Mouse (Mus musculus) liver, embryonic 14.5 days (tissue): ENCODE results near the gene Clec4f. TPM values are rescaled to one million over a fixed set of nuclear protein-coding genes. Genes with fewer than 3 reads are reported as not detected.

Experiments used
- ATAC-seq: fragments of 200-750 bp; cut with Nextera tagmentation; 2 replicates; pipeline ENCODE4 v1.8.0; 2017; ENCODE audit warnings: moderate number of reproducible peaks, mild to moderate bottlenecking, moderate library complexity; ENCODE audit not compliant: insufficient read depth
- DNase-seq, 3 experiments: peaks; one replicate each; pipeline ENCODE4 v3.0.0-alpha.2; 2012 to 2013; ENCODE audit warnings: low read depth in 3 of 3, low spot score in 3 of 3
- H3K27ac ChIP-seq: fragments of 300-500 bp; sonication (generic); 2 replicates; pipeline ENCODE4 v1.5.1; 2014; ENCODE audit warnings: moderate library complexity, mild to moderate bottlenecking, control low read depth, inconsistent platforms
- H3K27me3 ChIP-seq: fragments of 300-500 bp; sonication (generic); 2 replicates; pipeline ENCODE4 v1.6.1; 2014; ENCODE audit warnings: mild to moderate bottlenecking, low read length, moderate library complexity; ENCODE audit not compliant: control insufficient read depth, insufficient read depth
- H3K36me3 ChIP-seq: fragments of 300-500 bp; sonication (generic); replicated peaks from 2 replicates; pipeline ENCODE4 v1.6.1; 2014; ENCODE audit warnings: low read depth; ENCODE audit not compliant: control insufficient read depth, insufficient read depth
- H3K4me1 ChIP-seq, 2 experiments: fragments of 200-500 bp in 1 of 2; fragments of 300-500 bp in 1 of 2; sonication (generic) in 1 of 2; replicated peaks; 2 replicates each; pipeline ENCODE4 v1.6.1; 2012 to 2014; ENCODE audit warnings: antibody characterized with exemption in 1 of 2, inconsistent platforms in 1 of 2, low read length in 1 of 2; ENCODE audit not compliant: control insufficient read depth in 2 of 2, insufficient read depth in 2 of 2
- H3K4me2 ChIP-seq: fragments of 300-500 bp; sonication (generic); 2 replicates; pipeline ENCODE4 v1.6.1; 2014; ENCODE audit warnings: low read depth, mild to moderate bottlenecking, control low read depth, moderate library complexity
- H3K4me3 ChIP-seq, 2 experiments: fragments of 200-500 bp in 1 of 2; fragments of 300-500 bp in 1 of 2; sonication (generic) in 1 of 2; 2 replicates each; pipeline ENCODE4 v1.5.1; 2012 to 2014; ENCODE audit warnings: low read depth in 2 of 2, low read length in 2 of 2, mild to moderate bottlenecking in 2 of 2, control low read depth in 1 of 2, inconsistent platforms in 1 of 2, moderate library complexity in 1 of 2; ENCODE audit not compliant: insufficient read depth in 1 of 2
- H3K9ac ChIP-seq: fragments of 300-500 bp; sonication (generic); replicated peaks from 2 replicates; pipeline ENCODE4 v1.6.1; 2014; ENCODE audit warnings: mild to moderate bottlenecking, control low read depth, moderate library complexity
- H3K9me3 ChIP-seq: fragments of 300-500 bp; sonication (generic); 2 replicates; pipeline ENCODE4 v1.6.1; 2016; ENCODE audit warnings: low read length, mixed read lengths; ENCODE audit not compliant: control insufficient read depth
- CTCF ChIP-seq: IDR thresholded peaks from 2 replicates; pipeline ENCODE4 v1.5.1; 2016; ENCODE audit warnings: antibody characterized with exemption, low read depth, control low read depth
- EP300 ChIP-seq: IDR thresholded peaks from 2 replicates; pipeline ENCODE4 v1.6.1; 2016; ENCODE audit warnings: antibody characterized with exemption, low read depth
- WGBS: fragments of 180-500 bp; shearing (Covaris S2); extraction: QIAGEN DNeasy Blood & Tissue Kit; methylation state at CpG from one replicate; pipeline ENCODE4 v1.1.7; 2014; ENCODE audit not compliant: insufficient replicate concordance; 5-methylcytosine and 5-hydroxymethylcytosine counted together
- polyA plus RNA-seq, 2 experiments: library from polyadenylated mRNA; depleted of rRNA in 1 of 2; stranded (reverse) in 1 of 2; unstranded in 1 of 2; fragments of >200 nt; fragmentation: Nextera tagmentation in 1 of 2; extraction: Ambion mirVana in 1 of 2; gene quantifications; 2 replicates each; pipeline versions ENCODE4 v1.2.1 to v1.2.3; 2012 to 2014

Gene Clec4f
- polyA plus RNA-seq (2012; rRNA removed), result 3.3 and 3.9 TPM in 2 replicates
- polyA plus RNA-seq (2014; fragmentation: Nextera tagmentation; extraction: Ambion mirVana), result 4.1 and 5.3 TPM in 2 replicates

DNA sequence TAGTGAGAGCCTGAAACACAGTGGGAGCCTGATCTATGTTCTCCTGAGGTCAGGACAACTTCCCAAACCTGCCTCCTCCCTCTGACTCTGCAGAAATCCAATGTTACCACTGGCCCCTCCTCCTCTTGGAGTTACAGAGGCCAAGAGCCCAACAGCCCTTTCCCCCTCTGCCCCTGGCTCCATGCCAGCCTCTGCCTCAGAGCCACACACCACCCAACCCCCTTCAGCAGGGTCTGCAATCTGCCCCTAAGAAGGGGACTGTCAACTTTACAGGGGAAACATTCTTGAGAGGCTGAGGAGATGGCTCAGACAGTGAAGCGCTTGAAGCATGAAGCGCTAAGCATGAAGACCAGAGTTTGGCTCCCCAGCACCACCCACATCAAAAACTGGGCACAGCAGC is at the start of gene Clec4f:
Clec4f (minus strand) TSS at position 101 of the 400 bp plus-strand sequence.
- no peak within 1 kb of the TSS for H3K4me2 ChIP-seq
- H3K4me1 ChIP-seq, result no peaks in the 10 kb centered on the region
- ATAC-seq (no peak), DNase-seq (no peak)
- TF ChIP-seq CTCF (no peak), EP300 (no peak)
- H3K27me3 ChIP-seq, result no peaks in the 10 kb centered on the region
- no peak within 1 kb of the TSS for H3K9ac ChIP-seq
- H3K9me3 ChIP-seq, result no peaks in the 10 kb centered on the region
- 82% methylated on average over 2 of the region's 2 CpGs for WGBS
- H3K36me3 ChIP-seq, result no peaks in the 10 kb centered on the region
- H3K27ac ChIP-seq, result no peak within 1 kb of the TSS
- no peak within 1 kb of the TSS for H3K4me3 ChIP-seq

DNA sequence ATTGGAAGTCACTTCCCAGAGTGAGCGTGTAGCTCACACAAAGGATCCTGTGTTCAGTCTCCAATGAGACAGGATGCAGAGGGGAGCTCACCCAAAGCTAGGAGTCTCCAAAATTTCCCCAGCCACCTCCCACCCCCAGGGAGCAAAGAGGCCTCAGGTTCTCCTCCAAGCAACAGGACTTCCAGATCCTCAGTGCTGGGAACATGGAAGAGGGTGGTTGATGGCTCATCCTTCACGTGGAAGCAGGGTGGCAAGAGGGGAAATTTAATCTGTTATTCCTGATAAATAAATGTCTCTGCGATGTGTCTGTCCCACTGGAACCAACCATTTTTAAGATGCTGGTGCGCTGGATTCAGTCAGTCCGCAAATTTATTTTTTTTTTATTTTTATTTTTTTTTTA is 48.7 kb upstream of the Clec4f start:
- DNase-seq, result no peak
- Histone ChIP-seq H3K36me3 (no peaks in the 10 kb centered on the region), H3K9me3 (no peaks in the 10 kb centered on the region), H3K4me3 (no peak overlapping the region), H3K4me1 (no peaks in the 10 kb centered on the region), H3K27me3 (peaks cover 93% of the 10 kb centered on the region), H3K27ac (no peak overlapping the region), H3K4me2 (no peak overlapping the region), H3K9ac (no peak overlapping the region)
- no peak for ATAC-seq
- TF ChIP-seq CTCF (no peak), EP300 (no peak)
- WGBS, result 21% methylated on average over 5 of the region's 5 CpGs

DNA sequence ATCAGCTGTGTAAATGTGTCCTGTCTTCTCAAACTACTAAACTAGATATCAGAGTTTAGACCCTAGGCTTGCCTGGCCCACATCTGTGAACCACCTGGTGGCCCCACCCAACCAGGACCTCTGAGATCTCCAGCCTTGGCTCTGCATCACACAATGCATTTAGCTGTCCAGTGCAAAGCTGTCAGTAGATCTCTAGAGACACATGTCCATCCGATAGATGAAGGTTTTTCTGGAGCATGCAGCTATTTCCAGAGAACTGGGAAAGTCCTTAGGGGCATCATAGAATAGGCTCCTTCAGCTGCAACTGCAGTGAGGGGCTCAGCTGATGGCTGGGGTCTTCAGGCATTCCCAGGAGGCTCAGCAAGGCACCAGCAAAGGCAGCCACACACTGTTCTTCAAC is 48.3 kb upstream of the Clec4f start:
- Histone ChIP-seq H3K4me2 (no peak overlapping the region), H3K27ac (no peak overlapping the region), H3K36me3 (no peaks in the 10 kb centered on the region), H3K4me3 (no peak overlapping the region), H3K9me3 (no peaks in the 10 kb centered on the region), H3K9ac (no peak overlapping the region), H3K27me3 (peaks cover 93% of the 10 kb centered on the region), H3K4me1 (no peaks in the 10 kb centered on the region)
- TF ChIP-seq EP300 (no peak), CTCF (no peak)
- 7% methylated on average over 1 of the region's 1 CpGs for WGBS
- no peak for ATAC-seq
- no peak for DNase-seq

DNA sequence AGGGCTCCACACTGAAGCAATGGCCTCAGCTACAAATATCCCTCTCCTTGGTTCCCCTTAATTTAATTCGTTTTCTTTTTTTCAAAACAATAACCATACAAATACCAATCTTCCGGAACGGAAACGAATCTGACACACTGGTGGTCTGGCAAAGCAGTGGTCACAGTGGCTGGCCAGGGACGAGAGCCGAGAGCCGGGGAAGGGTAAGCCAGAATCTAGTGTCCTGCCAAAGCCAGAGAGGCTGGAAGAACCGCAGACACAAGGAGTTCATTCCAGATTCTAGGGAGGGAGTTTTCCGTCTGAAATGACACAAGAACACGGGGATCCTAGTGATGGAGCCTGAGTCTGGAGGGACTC is 47.7 kb upstream of the Clec4f start:
- TF ChIP-seq EP300, result no peak
- TF ChIP-seq CTCF, result no peak
- DNase-seq (no peak), ATAC-seq (no peak)
- Histone ChIP-seq H3K36me3 (no peaks in the 10 kb centered on the region), H3K9ac (no peak overlapping the region), H3K4me3 (no peak overlapping the region), H3K4me2 (no peak overlapping the region), H3K4me1 (no peaks in the 10 kb centered on the region), H3K27me3 (peaks cover 93% of the 10 kb centered on the region), H3K27ac (no peak overlapping the region), H3K9me3 (no peaks in the 10 kb centered on the region)
- WGBS, result under 1% methylated on average over 10 of the region's 10 CpGs

DNA sequence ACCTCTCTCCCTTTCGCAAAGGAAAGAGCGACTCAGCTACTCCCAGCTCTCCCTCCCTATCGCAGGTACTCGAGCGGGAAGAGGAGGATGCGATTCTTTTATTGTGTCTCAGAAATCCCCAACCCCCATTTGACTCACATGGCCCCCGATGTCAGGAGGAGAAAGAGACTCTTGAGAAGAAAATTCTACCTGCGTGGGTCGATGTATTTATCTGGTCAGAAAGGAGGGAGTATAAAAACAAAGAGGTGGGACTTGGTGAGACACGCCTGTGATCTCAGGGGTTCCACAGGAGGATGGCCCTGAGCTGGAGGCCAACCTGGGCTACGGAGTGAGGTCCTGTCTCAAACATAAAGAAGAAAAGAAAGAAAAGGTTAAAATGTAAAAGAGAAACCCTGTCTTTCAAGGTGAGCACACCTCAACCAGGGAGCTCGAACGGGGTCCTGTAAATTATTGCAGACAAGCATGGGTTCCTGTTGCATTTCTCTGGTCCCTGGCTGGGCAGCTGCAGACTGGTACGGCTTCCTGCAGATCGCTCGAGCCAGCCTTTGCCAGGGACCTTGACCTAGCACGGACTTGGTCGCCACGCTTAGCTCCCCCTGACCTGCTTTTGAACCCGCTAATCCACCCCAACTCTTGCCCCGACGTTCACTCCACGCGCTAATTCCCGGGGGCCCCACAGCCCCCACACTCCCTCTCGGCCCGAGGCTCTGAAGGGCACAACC is 47.2 kb upstream of the Clec4f start:
- no peak overlapping the region for H3K4me3 ChIP-seq
- H3K36me3 ChIP-seq, result no peaks in the 10 kb centered on the region
- H3K27ac ChIP-seq, result no peak overlapping the region
- TF ChIP-seq EP300 (no peak), CTCF (no peak)
- H3K9me3 ChIP-seq, result no peaks in the 10 kb centered on the region
- peaks cover 92% of the 10 kb centered on the region for H3K27me3 ChIP-seq
- DNase-seq (no peak), ATAC-seq (no peak)
- H3K4me2 ChIP-seq, result no peak overlapping the region
- under 1% methylated on average over 27 of the region's 27 CpGs for WGBS
- H3K4me1 ChIP-seq, result no peaks in the 10 kb centered on the region
- H3K9ac ChIP-seq, result no peak overlapping the region
